ENCODE assay signal across 8 mouse cellular contexts in genomic region chr19:45116798-45117197, GRCm38 (mm10). TPM values are rescaled to one million over a fixed set of nuclear protein-coding genes. Genes with fewer than 3 reads are reported as not detected.
DNase-seq lines count a peak whose midpoint lies in the region; ATAC-seq and TF ChIP-seq lines count a peak whose summit lies in the region.

No protein-coding gene starts in this region.

- H3K27ac ChIP-seq in heart, embryonic 12.5 days (ENCODE audit: poor library complexity, severe bottlenecking), result no peak overlapping the region
- no peak overlapping the region for H3K27ac ChIP-seq in thymus, adult 2 months (ENCODE audit: control insufficient read depth, insufficient read depth, low read length)
- no peak overlapping the region for H3K27ac ChIP-seq in bone marrow macrophage, adult 2 months (ENCODE audit: insufficient read depth, low read depth, low read length)
- no peak overlapping the region for H3K27ac ChIP-seq in lung, embryonic 14.5 days (ENCODE audit: low read depth)

- peaks cover 13% of the 10 kb centered on the region for H3K4me1 ChIP-seq in heart, embryonic 12.5 days (replicated peaks)
- no peaks in the 10 kb centered on the region for H3K4me1 ChIP-seq in thymus, adult 2 months (replicated peaks; ENCODE audit: control insufficient read depth, insufficient read depth, low read length)
- H3K4me1 ChIP-seq in bone marrow macrophage, adult 2 months (ENCODE audit: control insufficient read depth, insufficient read depth, low read length), result no peaks in the 10 kb centered on the region
- no peaks in the 10 kb centered on the region for H3K4me1 ChIP-seq in lung, embryonic 14.5 days (ENCODE audit: insufficient read depth)

- H3K9me3 ChIP-seq in heart, embryonic 12.5 days (replicated peaks), result no peaks in the 10 kb centered on the region
- no peaks in the 10 kb centered on the region for H3K9me3 ChIP-seq in lung, embryonic 14.5 days (ENCODE audit: low read depth, low read length)

- ATAC-seq in heart, embryonic 12.5 days (ENCODE audit: insufficient number of reproducible peaks, low FRiP score), result no peak
- ATAC-seq in granulocyte monocyte progenitor cell, adult 5-6 weeks (replicated peaks; ENCODE audit: poor library complexity, severe bottlenecking), result peak; percentile 63
- ATAC-seq in lung, embryonic 14.5 days (ENCODE audit: insufficient read depth), result no peak
- ATAC-seq in activated CD4-positive, CD25-positive, alpha-beta regulatory T cell, adult 4 months, result no peak

- TF ChIP-seq POLR2A in thymus, adult 2 months (IDR thresholded peaks at IDR 0.05; ENCODE audit: control insufficient read depth, extremely low read depth, insufficient read depth, low read length, poor library complexity), result no peak
- no peak for TF ChIP-seq POLR2A in bone marrow macrophage, adult 2 months (IDR thresholded peaks at IDR 0.05; ENCODE audit: borderline replicate concordance, low read depth, low read length)

- H3K27me3 ChIP-seq in heart, embryonic 12.5 days (replicated peaks), result peaks cover 14% of the 10 kb centered on the region
- H3K27me3 ChIP-seq in thymus, adult 2 months (ENCODE audit: control insufficient read depth, insufficient read depth, low read length), result no peaks in the 10 kb centered on the region
- no peaks in the 10 kb centered on the region for H3K27me3 ChIP-seq in lung, embryonic 14.5 days (ENCODE audit: insufficient read depth, low read length)

- H3K4me2 ChIP-seq in heart, embryonic 12.5 days, result no peak overlapping the region
- no peak overlapping the region for H3K4me2 ChIP-seq in lung, embryonic 14.5 days

- intact Hi-C loops in heart, postnatal 10 days (cut with DNase I), result loop anchor here (1.0 kb wide), 1 partner anchor 45 kb away; no protein-coding TSS in a partner anchor

- no peak overlapping the region for H3K9ac ChIP-seq in heart, embryonic 12.5 days
- no peak overlapping the region for H3K9ac ChIP-seq in lung, embryonic 14.5 days

- peak; percentile 57 to 65 for DNase-seq in heart, postnatal 10 days
- DNase-seq in thymus, adult 2 months, result peak; percentile 14
- no peak for DNase-seq in thymus, adult 18-20 months
- peak; percentile 77 for DNase-seq in lung, embryonic 14.5 days

- TF ChIP-seq CTCF in thymus, adult 2 months (IDR thresholded peaks at IDR 0.05; ENCODE audit: borderline replicate concordance, control insufficient read depth, extremely low read depth, insufficient read depth, low read length, poor library complexity), result no peak
- peak; percentile 26; the same call in 1 of the 2 replicates for TF ChIP-seq CTCF in bone marrow macrophage, adult 2 months (IDR thresholded peaks at IDR 0.05; ENCODE audit: low read depth, low read length)
- TF ChIP-seq CTCF in lung, embryonic 14.5 days (IDR thresholded peaks at IDR 0.05; ENCODE audit: low read depth), result peak; percentile 71

- H3K36me3 ChIP-seq in heart, embryonic 12.5 days, result no peaks in the 10 kb centered on the region
- H3K36me3 ChIP-seq in thymus, adult 2 months (ENCODE audit: control insufficient read depth, insufficient read depth, low read length), result no peaks in the 10 kb centered on the region
- H3K36me3 ChIP-seq in lung, embryonic 14.5 days (ENCODE audit: insufficient read depth), result no peaks in the 10 kb centered on the region

- no peak overlapping the region for H3K4me3 ChIP-seq in heart, embryonic 12.5 days
- H3K4me3 ChIP-seq in thymus, adult 2 months (ENCODE audit: control insufficient read depth, insufficient read depth, low read length), result no peak overlapping the region
- H3K4me3 ChIP-seq in bone marrow macrophage, adult 2 months (ENCODE audit: insufficient read depth, low read length), result no peak overlapping the region
- no peak overlapping the region for H3K4me3 ChIP-seq in lung, embryonic 14.5 days (ENCODE audit: low read depth, low read length)

- 50% methylated on average over 1 of the region's 1 CpGs for WGBS in heart, embryonic 12.5 days
- WGBS in thymus, adult 2 months, result 52% methylated on average over 1 of the region's 1 CpGs
- 48% methylated on average over 1 of the region's 1 CpGs for WGBS in lung, embryonic 14.5 days

RNA-seq across cellular contexts. Expression of gene Tlx1, which starts 33.7 kb away (rescaled TPM):
- under 1 TPM; 0.27 to 0.48 TPM for total RNA-seq in heart, postnatal 10 days (2021)
- 0.40 and 0.50 TPM in 2 replicates for polyA plus RNA-seq in heart, embryonic 12.5 days (2016; fragmentation: Nextera tagmentation; extraction: Ambion mirVana)
- 0.19 and 0.29 TPM in 2 replicates for polyA plus RNA-seq in thymus, adult 2 months (2012; rRNA removed)
- not detected in 2 replicates for polyA plus RNA-seq in bone marrow macrophage, adult 2 months (2012; ENCODE audit: insufficient read depth, insufficient read length, missing spikeins)
- total RNA-seq in granulocyte monocyte progenitor cell, adult 5-6 weeks (2014; fragmentation: Nextera tagmentation), result not detected in 2 replicates
- total RNA-seq in granulocyte monocyte progenitor cell, adult 5-6 weeks (2017), result not detected in 2 replicates
- polyA plus RNA-seq in lung, embryonic 14.5 days (2014; fragmentation: Nextera tagmentation; extraction: Ambion mirVana), result not detected in 2 replicates
- polyA plus RNA-seq in activated CD4-positive, CD25-positive, alpha-beta regulatory T cell, adult 4 months (2017; shearing (Covaris generic)), result not detected

RNA-seq across cellular contexts. Expression of gene Kazald1, which starts 41.8 kb away (rescaled TPM):
- 1 to 10 TPM; 7.4 to 9.1 TPM for total RNA-seq in heart, postnatal 10 days (2021)
- 2.9 and 3.0 TPM in 2 replicates for polyA plus RNA-seq in heart, embryonic 12.5 days (2016; fragmentation: Nextera tagmentation; extraction: Ambion mirVana)
- 4.6 and 7.9 TPM in 2 replicates for polyA plus RNA-seq in thymus, adult 2 months (2012; rRNA removed)
- 0.50 and 0.55 TPM in 2 replicates for polyA plus RNA-seq in bone marrow macrophage, adult 2 months (2012; ENCODE audit: insufficient read depth, insufficient read length, missing spikeins)
- not detected in 2 replicates for total RNA-seq in granulocyte monocyte progenitor cell, adult 5-6 weeks (2014; fragmentation: Nextera tagmentation)
- 0.69 TPM in 1 of 2 replicates, not detected in the other for total RNA-seq in granulocyte monocyte progenitor cell, adult 5-6 weeks (2017)
- polyA plus RNA-seq in lung, embryonic 14.5 days (2014; fragmentation: Nextera tagmentation; extraction: Ambion mirVana), result 1.5 and 2.4 TPM in 2 replicates
- under 1 TPM; 0.47 to 0.48 TPM for polyA plus RNA-seq in activated CD4-positive, CD25-positive, alpha-beta regulatory T cell, adult 4 months (2017; shearing (Covaris generic))

Comparison
In these comparisons a context has a peak if more than half of its experiments do, and no peak if none do; other contexts are left out.
1. DNase-seq: peak in heart, postnatal 10 days (2 of 2), thymus, adult 2 months (single experiment) and lung, embryonic 14.5 days (single experiment); none in thymus, adult 18-20 months (0 of 2).